8 mouse cellular contexts compared by ENCODE assay signal in genomic region chr19:10947219-10947618, GRCm38 (mm10). TPM values are rescaled to one million over a fixed set of nuclear protein-coding genes. Genes with fewer than 3 reads are reported as not detected.
DNase-seq lines count a peak whose midpoint lies in the region; ATAC-seq and TF ChIP-seq lines count a peak whose summit lies in the region.

No protein-coding gene starts in this region.

- peaks cover 35% of the 10 kb centered on the region for H3K36me3 ChIP-seq in heart, postnatal 0 days (replicated peaks; ENCODE audit: control insufficient read depth, insufficient read depth, low read length)
- H3K36me3 ChIP-seq in intestine, embryonic 14.5 days (ENCODE audit: control insufficient read depth, insufficient read depth, low read length): peaks cover 40% of the 10 kb centered on the region
- peaks cover 19% of the 10 kb centered on the region for H3K36me3 ChIP-seq in midbrain, embryonic 15.5 days (replicated peaks)

- peak overlapping the region; percentile 98 for H3K4me2 ChIP-seq in heart, postnatal 0 days (ENCODE audit: low read depth, low read length)
- H3K4me2 ChIP-seq in intestine, embryonic 14.5 days (ENCODE audit: low read length): peak overlapping the region; percentile 84
- H3K4me2 ChIP-seq in midbrain, embryonic 15.5 days: peak overlapping the region; percentile 100

- peaks cover 23% of the 10 kb centered on the region for H3K4me1 ChIP-seq in heart, postnatal 0 days (ENCODE audit: control insufficient read depth, insufficient read depth)
- 0 out of 2 replicates have a peak, but pooled peaks cover 7% of the 10 kb centered on the region for H3K4me1 ChIP-seq in brown adipose tissue, adult 24 weeks (ENCODE audit: control insufficient read depth, insufficient read depth, insufficient read length, low read length)
- H3K4me1 ChIP-seq in intestine, embryonic 14.5 days (replicated peaks; ENCODE audit: control insufficient read depth, insufficient read depth, low read length): peaks cover 28% of the 10 kb centered on the region
- peaks cover 31% of the 10 kb centered on the region for H3K4me1 ChIP-seq in midbrain, embryonic 15.5 days

- no peak for DNase-seq in heart, postnatal 0 days (ENCODE audit: low spot score)
- DNase-seq in heart, adult 11 months: no peak
- no peak for DNase-seq in intestine, embryonic 14.5 days (ENCODE audit: low spot score)
- no peak for DNase-seq in adrenal gland, postnatal 4 days (ENCODE audit: low spot score in 2 of 2)
- DNase-seq in adrenal gland, adult (ENCODE audit: inconsistent age in 2 of 2, low spot score in 1 of 2): no peak
- no peak for DNase-seq in yolk sac, embryonic 10.5 days (ENCODE audit: low spot score)

- no peak overlapping the region for H3K27ac ChIP-seq in heart, postnatal 0 days (ENCODE audit: low read depth)
- H3K27ac ChIP-seq in brown adipose tissue, adult 24 weeks (replicated peaks; ENCODE audit: low read depth, low read length): no peak overlapping the region
- H3K27ac ChIP-seq in intestine, embryonic 14.5 days (ENCODE audit: low read depth): no peak overlapping the region
- no peak overlapping the region for H3K27ac ChIP-seq in midbrain, embryonic 15.5 days

- H3K9ac ChIP-seq in heart, postnatal 0 days (replicated peaks; ENCODE audit: low read depth, low read length): peak overlapping the region; percentile 82; the same call in 1 of the 2 replicates
- H3K9ac ChIP-seq in intestine, embryonic 14.5 days (ENCODE audit: low read length): peak overlapping the region; percentile 74
- H3K9ac ChIP-seq in midbrain, embryonic 15.5 days: 0 out of 2 replicates have a peak overlapping the region, but pooled peaks have one; percentile 78

- WGBS in heart, postnatal 0 days: 80% methylated on average over 5 of the region's 5 CpGs
- WGBS in intestine, embryonic 14.5 days: 93% methylated on average over 5 of the region's 5 CpGs
- WGBS in midbrain, embryonic 15.5 days: 83% methylated on average over 5 of the region's 5 CpGs

- no peak for TF ChIP-seq CTCF in heart, postnatal 0 days (IDR thresholded peaks at IDR 0.05; ENCODE audit: low read depth)

- H3K27me3 ChIP-seq in heart, postnatal 0 days (ENCODE audit: control insufficient read depth, insufficient read depth, low read length): no peaks in the 10 kb centered on the region
- H3K27me3 ChIP-seq in intestine, embryonic 14.5 days (replicated peaks; ENCODE audit: control insufficient read depth, insufficient read depth, low read length): no peaks in the 10 kb centered on the region
- no peaks in the 10 kb centered on the region for H3K27me3 ChIP-seq in midbrain, embryonic 15.5 days (replicated peaks)

- TF ChIP-seq EP300 in heart, postnatal 0 days (IDR thresholded peaks at IDR 0.05; ENCODE audit: low read depth): no peak

- H3K4me3 ChIP-seq in heart, postnatal 0 days (ENCODE audit: low read depth, low read length): peak overlapping the region; percentile 76; the same call in 1 of the 2 replicates
- peak overlapping the region; percentile 5; the same call in 1 of the 2 replicates for H3K4me3 ChIP-seq in brown adipose tissue, adult 24 weeks (ENCODE audit: insufficient read depth, low read depth, low read length)
- peak overlapping the region; percentile 63 for H3K4me3 ChIP-seq in intestine, embryonic 14.5 days (ENCODE audit: low read depth, low read length)
- peak overlapping the region; percentile 76; the same call in 1 of the 2 replicates for H3K4me3 ChIP-seq in midbrain, embryonic 15.5 days

- no peak for ATAC-seq in heart, postnatal 0 days (ENCODE audit: insufficient read depth, low read depth)
- no peak for ATAC-seq in intestine, embryonic 14.5 days (replicated peaks; ENCODE audit: low FRiP score, low TSS enrichment, low read depth)
- no peak for ATAC-seq in midbrain, embryonic 15.5 days (replicated peaks)

- H3K9me3 ChIP-seq in heart, postnatal 0 days (replicated peaks; ENCODE audit: control insufficient read depth, low read length): no peaks in the 10 kb centered on the region
- H3K9me3 ChIP-seq in intestine, embryonic 14.5 days (ENCODE audit: control insufficient read depth, low read length): no peaks in the 10 kb centered on the region
- no peaks in the 10 kb centered on the region for H3K9me3 ChIP-seq in midbrain, embryonic 15.5 days

RNA-seq across cellular contexts. Expression of gene Ccdc86, which starts 1.8 kb away (rescaled TPM):
- 8.7 and 12.1 TPM in 2 replicates for total RNA-seq in heart, postnatal 0 days (2014; rRNA removed; ENCODE audit: low replicate concordance)
- 9.8 and 12.4 TPM in 2 replicates for polyA plus RNA-seq in heart, postnatal 0 days (2015; fragmentation: Nextera tagmentation; extraction: Ambion mirVana)
- 3.8 and 4.0 TPM in 2 replicates for polyA plus RNA-seq in brown adipose tissue, adult 24 weeks (2012; ENCODE audit: insufficient read depth, insufficient read length, missing spikeins)
- 29.7 and 32.4 TPM in 2 replicates for polyA plus RNA-seq in intestine, embryonic 14.5 days (2014; fragmentation: Nextera tagmentation; extraction: Ambion mirVana)
- polyA plus RNA-seq in midbrain, embryonic 15.5 days (2015; fragmentation: Nextera tagmentation; extraction: Ambion mirVana): 13.3 and 14.1 TPM in 2 replicates
- 10 to 100 TPM; 15.4 to 18.5 TPM for total RNA-seq in adrenal gland, postnatal 4 days (2021)

RNA-seq across cellular contexts. Expression of gene Ptgdr2, which starts 10.3 kb away (rescaled TPM):
- total RNA-seq in heart, postnatal 0 days (2014; rRNA removed; ENCODE audit: low replicate concordance): 0.11 and 0.39 TPM in 2 replicates
- 0.04 and 0.07 TPM in 2 replicates for polyA plus RNA-seq in heart, postnatal 0 days (2015; fragmentation: Nextera tagmentation; extraction: Ambion mirVana)
- polyA plus RNA-seq in brown adipose tissue, adult 24 weeks (2012; ENCODE audit: insufficient read depth, insufficient read length, missing spikeins): not detected in 2 replicates
- polyA plus RNA-seq in intestine, embryonic 14.5 days (2014; fragmentation: Nextera tagmentation; extraction: Ambion mirVana): 0.07 TPM in 1 of 2 replicates, not detected in the other
- polyA plus RNA-seq in midbrain, embryonic 15.5 days (2015; fragmentation: Nextera tagmentation; extraction: Ambion mirVana): 0.06 and 0.12 TPM in 2 replicates
- under 1 TPM in 1 of 2 experiments, not detected in 1; 0.23 TPM for total RNA-seq in adrenal gland, postnatal 4 days (2021)

RNA-seq across cellular contexts. Expression of gene Zp1, which starts 26.8 kb away (rescaled TPM):
- not detected in 2 replicates for total RNA-seq in heart, postnatal 0 days (2014; rRNA removed; ENCODE audit: low replicate concordance)
- polyA plus RNA-seq in heart, postnatal 0 days (2015; fragmentation: Nextera tagmentation; extraction: Ambion mirVana): 0.19 TPM in 1 of 2 replicates, not detected in the other
- polyA plus RNA-seq in brown adipose tissue, adult 24 weeks (2012; ENCODE audit: insufficient read depth, insufficient read length, missing spikeins): not detected in 2 replicates
- polyA plus RNA-seq in intestine, embryonic 14.5 days (2014; fragmentation: Nextera tagmentation; extraction: Ambion mirVana): not detected in 2 replicates
- polyA plus RNA-seq in midbrain, embryonic 15.5 days (2015; fragmentation: Nextera tagmentation; extraction: Ambion mirVana): 0.49 and 0.79 TPM in 2 replicates
- not detected for total RNA-seq in adrenal gland, postnatal 4 days (2021)

RNA-seq across cellular contexts. Expression of gene Ms4a10, which starts 27.3 kb away (rescaled TPM):
- not detected in 2 replicates for total RNA-seq in heart, postnatal 0 days (2014; rRNA removed; ENCODE audit: low replicate concordance)
- 0.11 and 0.22 TPM in 2 replicates for polyA plus RNA-seq in heart, postnatal 0 days (2015; fragmentation: Nextera tagmentation; extraction: Ambion mirVana)
- polyA plus RNA-seq in brown adipose tissue, adult 24 weeks (2012; ENCODE audit: insufficient read depth, insufficient read length, missing spikeins): not detected in 2 replicates
- 7.9 TPM in 2 replicates for polyA plus RNA-seq in intestine, embryonic 14.5 days (2014; fragmentation: Nextera tagmentation; extraction: Ambion mirVana)
- polyA plus RNA-seq in midbrain, embryonic 15.5 days (2015; fragmentation: Nextera tagmentation; extraction: Ambion mirVana): not detected in 2 replicates
- total RNA-seq in adrenal gland, postnatal 4 days (2021): 10 to 100 TPM; 15.6 to 15.9 TPM

RNA-seq across cellular contexts. Expression of gene Ms4a15, which starts 45.8 kb away (rescaled TPM):
- not detected in 2 replicates for total RNA-seq in heart, postnatal 0 days (2014; rRNA removed; ENCODE audit: low replicate concordance)
- not detected in 2 replicates for polyA plus RNA-seq in heart, postnatal 0 days (2015; fragmentation: Nextera tagmentation; extraction: Ambion mirVana)
- not detected in 2 replicates for polyA plus RNA-seq in brown adipose tissue, adult 24 weeks (2012; ENCODE audit: insufficient read depth, insufficient read length, missing spikeins)
- 0.24 and 0.34 TPM in 2 replicates for polyA plus RNA-seq in intestine, embryonic 14.5 days (2014; fragmentation: Nextera tagmentation; extraction: Ambion mirVana)
- not detected in 2 replicates for polyA plus RNA-seq in midbrain, embryonic 15.5 days (2015; fragmentation: Nextera tagmentation; extraction: Ambion mirVana)
- under 1 TPM in 1 of 2 experiments, not detected in 1; 0.51 TPM for total RNA-seq in adrenal gland, postnatal 4 days (2021)

Comparison
In these comparisons a context has a peak if more than half of its experiments do, and no peak if none do; other contexts are left out.
1. H3K4me3 ChIP-seq: peak in every context shown above with its lines; median percentile 76 in heart, postnatal 0 days; 76 in midbrain, embryonic 15.5 days; 63 in intestine, embryonic 14.5 days; 5 in brown adipose tissue, adult 24 weeks.